Mouse (Mus musculus) ES-E14 (cell line): Measurements from ENCODE around the gene Itprid2. TPM values are rescaled to one million over a fixed set of nuclear protein-coding genes. Genes with fewer than 3 reads are reported as not detected.

Source experiments
- DNase-seq: peaks from one replicate; pipeline ENCODE4 v3.0.0-alpha.2; 2013; ENCODE audit warnings: low read depth, low spot score
- H3K27ac ChIP-seq: 2 replicates; pipeline ENCODE4 v1.5.1; 2012; ENCODE audit warnings: low read depth, mild to moderate bottlenecking, low read length, moderate library complexity, mixed read lengths; ENCODE audit not compliant: poor library complexity, insufficient read depth, severe bottlenecking
- H3K36me3 ChIP-seq: 2 replicates; pipeline ENCODE4 v1.6.1; 2012; ENCODE audit warnings: mild to moderate bottlenecking, low read length, moderate library complexity, mixed read lengths; ENCODE audit not compliant: control insufficient read depth, poor library complexity, insufficient read depth, severe bottlenecking
- H3K4me1 ChIP-seq, 2 experiments: fragments of 150-350 bp in 1 of 2; sonication (generic) in 1 of 2; 2 replicates each; pipeline ENCODE4 v1.6.1; 2012; ENCODE audit warnings: low read length in 2 of 2, mild to moderate bottlenecking in 1 of 2, mixed read lengths in 1 of 2; ENCODE audit not compliant: control insufficient read depth in 2 of 2, insufficient read depth in 2 of 2, poor library complexity in 1 of 2
- H3K4me3 ChIP-seq, 2 experiments: fragments of 150-350 bp in 1 of 2; sonication (generic) in 1 of 2; 2 replicates each; pipeline ENCODE4 v1.5.1; 2012; ENCODE audit warnings: low read length in 2 of 2, low read depth in 1 of 2, mild to moderate bottlenecking in 1 of 2, mixed read lengths in 1 of 2; ENCODE audit not compliant: insufficient read depth in 1 of 2, poor library complexity in 1 of 2, severe bottlenecking in 1 of 2
- H3K9ac ChIP-seq: 2 replicates; pipeline ENCODE4 v1.6.1; 2012; ENCODE audit warnings: low read depth, mild to moderate bottlenecking, low read length, mixed read lengths; ENCODE audit not compliant: poor library complexity, insufficient read depth, severe bottlenecking
- H3K9me3 ChIP-seq: fragments of 150-350 bp; sonication (generic); 2 replicates; pipeline ENCODE4 v1.6.1; 2012; ENCODE audit warnings: low read depth, mild to moderate bottlenecking, low read length; ENCODE audit not compliant: control insufficient read depth, insufficient read depth
- CHD2 ChIP-seq: IDR thresholded peaks from 2 replicates; pipeline ENCODE4 v1.6.1; 2014; ENCODE audit warnings: mild to moderate bottlenecking, low read depth, low read length, inconsistent platforms
- HCFC1 ChIP-seq: IDR thresholded peaks from 2 replicates; pipeline ENCODE4 v1.6.1; 2012; ENCODE audit warnings: low read length, inconsistent platforms, borderline replicate concordance; ENCODE audit not compliant: insufficient read depth
- MAFK ChIP-seq: IDR thresholded peaks from 2 replicates; pipeline ENCODE4 v1.6.1; 2014; ENCODE audit warnings: mild to moderate bottlenecking, low read depth, low read length, inconsistent platforms; ENCODE audit not compliant: insufficient read depth
- ZC3H11A ChIP-seq: IDR thresholded peaks from 2 replicates; pipeline ENCODE4 v1.6.1; 2012; ENCODE audit warnings: low read depth, mild to moderate bottlenecking, inconsistent platforms, low read length, borderline replicate concordance
- ZNF384 ChIP-seq: IDR thresholded peaks from 2 replicates; pipeline ENCODE4 v1.6.1; 2012; ENCODE audit warnings: low read depth, low read length, inconsistent platforms
- in situ Hi-C, 2 experiments: fragments of 600-800 bp; cut with MboI; formaldehyde crosslinking; loops; one replicate each; pipeline ENCODE4 v1.15.1; 2025; ENCODE audit warnings: low sequenced_read_pairs in 2 of 2, inconsistent platforms in 1 of 2; ENCODE audit not compliant: unreplicated experiment in 2 of 2
- total RNA-seq: library from RNA; depleted of rRNA; stranded (reverse); fragments of 300-350 nt; gene quantifications from 2 replicates; pipeline ENCODE4 v1.2.3, GENCODE M21; 2012

Gene Itprid2
- total RNA-seq, 1 experiment, result 12.1 TPM

DNA sequence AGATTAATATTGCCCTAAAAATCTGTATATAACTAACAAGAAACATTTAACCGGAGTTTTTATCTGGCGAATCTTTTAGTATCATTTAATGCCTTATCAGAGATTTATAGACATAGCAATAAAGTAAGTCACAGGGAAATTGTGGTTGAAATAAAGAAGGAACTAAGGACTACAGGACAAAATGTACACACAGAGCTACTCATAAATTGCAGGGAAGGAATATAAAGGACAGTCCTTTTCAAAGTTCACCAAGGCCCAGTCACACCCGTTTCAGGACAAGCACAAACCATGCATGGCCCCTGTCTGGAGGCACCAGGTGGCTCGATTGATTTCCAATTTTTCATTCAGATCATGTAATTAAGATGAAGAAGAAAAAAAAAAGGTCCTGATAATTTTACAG, 60.0 kb downstream of the Itprid2 start:
- no peak overlapping the region for H3K4me3 ChIP-seq
- no peak for TF ChIP-seq CHD2
- in situ Hi-C loops, result no loop called here
- no peak overlapping the region for H3K27ac ChIP-seq
- no peak overlapping the region for H3K9ac ChIP-seq
- no peak for DNase-seq
- H3K36me3 ChIP-seq, result no peaks in the 10 kb centered on the region
- H3K4me1 ChIP-seq, result no peaks in the 10 kb centered on the region
- H3K9me3 ChIP-seq, result no peaks in the 10 kb centered on the region

DNA sequence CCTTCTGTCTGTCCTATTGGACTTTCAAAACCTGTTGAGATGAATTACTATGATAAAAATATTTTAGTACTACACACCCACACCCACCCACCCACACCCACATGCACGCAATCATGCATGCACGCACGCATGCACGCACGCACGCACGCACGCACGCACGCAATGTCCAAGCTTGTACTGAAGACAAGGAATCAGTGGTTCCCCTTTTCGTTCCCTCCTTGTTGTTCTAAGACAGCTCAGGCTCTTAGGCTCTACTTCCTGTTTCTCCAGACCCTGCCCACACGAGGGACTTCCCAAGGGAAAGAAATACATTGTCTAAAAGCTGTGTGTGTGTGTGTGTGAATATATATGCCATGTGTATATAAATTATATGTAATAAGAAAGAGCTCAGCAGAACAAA, 60.8 kb downstream of the Itprid2 start:
- H3K9me3 ChIP-seq, result no peaks in the 10 kb centered on the region
- no peaks in the 10 kb centered on the region for H3K36me3 ChIP-seq
- H3K4me3 ChIP-seq, result no peak overlapping the region
- in situ Hi-C loops, result no loop called here
- no peak overlapping the region for H3K9ac ChIP-seq
- no peaks in the 10 kb centered on the region for H3K4me1 ChIP-seq
- no peak for DNase-seq
- no peak overlapping the region for H3K27ac ChIP-seq
- no peak for TF ChIP-seq CHD2
- TF ChIP-seq ZC3H11A, result no peak
- no peak for TF ChIP-seq ZNF384
- TF ChIP-seq HCFC1, result no peak
- no peak for TF ChIP-seq MAFK

DNA sequence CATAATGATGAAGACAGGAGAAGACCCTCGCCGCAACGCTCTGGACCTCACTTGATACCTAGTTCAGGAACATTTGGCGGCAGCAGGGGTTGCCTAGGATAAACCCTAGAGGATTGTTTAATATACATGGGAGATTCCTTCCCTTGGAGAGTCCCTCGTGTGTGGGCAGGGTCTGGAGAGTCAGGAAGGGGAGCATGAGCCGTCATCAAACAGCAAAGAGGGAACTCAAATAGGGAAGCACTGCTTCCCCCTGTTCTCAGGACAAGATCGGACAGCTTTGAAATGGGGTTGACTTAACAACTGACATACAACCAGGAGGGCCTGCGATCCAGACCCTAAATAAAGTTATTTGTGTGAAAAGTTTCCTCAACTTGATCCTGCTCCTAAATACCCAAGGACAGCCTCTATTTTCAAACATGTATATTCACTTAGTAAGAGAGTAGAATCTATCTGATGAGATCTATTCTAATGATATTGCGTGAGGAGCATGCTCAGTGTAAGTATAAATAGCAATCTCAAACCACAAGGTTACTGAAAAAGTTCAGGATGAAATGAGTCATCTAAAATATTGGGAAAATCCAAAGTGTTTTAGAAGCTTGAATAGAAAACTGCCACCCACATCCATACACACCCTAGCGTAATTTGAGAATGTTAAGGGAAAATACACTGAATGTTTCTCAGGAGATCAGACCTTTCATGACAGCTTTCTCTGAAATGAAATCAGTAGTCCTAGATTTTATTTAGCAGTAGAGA, 61.5 kb downstream of the Itprid2 start:
- no peaks in the 10 kb centered on the region for H3K9me3 ChIP-seq
- H3K4me1 ChIP-seq, result no peaks in the 10 kb centered on the region
- in situ Hi-C loops, result no loop called here
- DNase-seq, result no peak
- H3K9ac ChIP-seq, result no peak overlapping the region
- TF ChIP-seq ZC3H11A (no peak), ZNF384 (no peak), MAFK (no peak), HCFC1 (no peak), CHD2 (no peak)
- H3K36me3 ChIP-seq, result no peaks in the 10 kb centered on the region
- no peak overlapping the region for H3K4me3 ChIP-seq
- no peak overlapping the region for H3K27ac ChIP-seq

DNA sequence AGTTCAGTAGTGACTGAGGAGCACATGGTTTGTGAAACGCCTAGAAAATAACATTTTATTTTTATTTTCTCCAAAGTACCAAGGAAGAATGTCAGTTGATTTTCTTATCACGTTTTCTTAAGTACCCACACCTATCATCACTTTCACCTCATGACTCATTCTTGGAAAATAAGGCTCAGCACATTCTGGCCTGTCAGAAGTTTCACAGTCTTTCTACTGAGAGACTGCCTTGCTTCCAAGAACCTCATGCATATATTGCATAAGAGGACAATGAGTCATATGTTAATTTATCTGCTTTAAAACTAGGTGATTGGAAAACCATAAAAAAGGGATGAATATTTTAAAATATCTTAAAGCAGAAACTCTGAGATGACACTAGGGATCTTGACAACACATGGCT, 63.0 kb downstream of the Itprid2 start:
- Histone ChIP-seq H3K4me3 (no peak overlapping the region), H3K4me1 (no peaks in the 10 kb centered on the region), H3K36me3 (no peaks in the 10 kb centered on the region), H3K9me3 (no peaks in the 10 kb centered on the region), H3K9ac (no peak overlapping the region), H3K27ac (no peak overlapping the region)
- TF ChIP-seq CHD2, result no peak
- TF ChIP-seq HCFC1, result no peak
- TF ChIP-seq MAFK, result no peak
- no peak for TF ChIP-seq ZC3H11A
- TF ChIP-seq ZNF384, result no peak
- in situ Hi-C loops, result no loop called here
- DNase-seq, result no peak

DNA sequence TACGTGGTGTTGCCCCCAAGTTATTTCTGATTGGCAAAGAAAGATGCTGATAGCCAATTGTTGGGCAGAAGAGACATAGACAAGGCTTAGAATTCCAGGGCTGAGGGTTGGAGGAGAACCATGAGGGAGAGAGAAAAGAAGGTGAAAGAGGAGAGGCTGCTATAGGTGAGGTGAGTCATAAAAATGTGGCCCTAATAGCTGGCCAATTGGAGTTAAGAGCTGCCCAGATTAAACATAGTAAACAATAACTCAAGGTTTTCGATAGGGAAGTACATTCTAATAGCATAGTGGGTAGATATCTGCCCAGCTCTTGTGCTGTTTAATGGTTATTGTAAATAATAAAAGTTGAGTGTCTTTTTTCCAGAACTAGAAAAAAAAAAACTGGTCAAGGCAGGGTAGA, 69.6 kb downstream of the Itprid2 start:
- DNase-seq, result no peak
- TF ChIP-seq HCFC1 (no peak), MAFK (no peak), CHD2 (no peak), ZNF384 (no peak), ZC3H11A (no peak)
- no peaks in the 10 kb centered on the region for H3K9me3 ChIP-seq
- no peak overlapping the region for H3K27ac ChIP-seq
- no peaks in the 10 kb centered on the region for H3K4me1 ChIP-seq
- no peak overlapping the region for H3K9ac ChIP-seq
- H3K4me3 ChIP-seq, result no peak overlapping the region
- H3K36me3 ChIP-seq, result no peaks in the 10 kb centered on the region
- in situ Hi-C loops, result no loop called here
